Mouse (Mus musculus) forebrain, embryonic 12.5 days (tissue): ENCODE data around the gene Tnfsfm13. TPM values are rescaled to one million over a fixed set of nuclear protein-coding genes. Genes with fewer than 3 reads are reported as not detected.
A peak's percentile ranks its signal among the peaks of the same experiment; 100 is the strongest.

Experiments used
- ATAC-seq: fragments of 200-750 bp; cut with Nextera tagmentation; 2 replicates; pipeline ENCODE4 v1.8.0; 2017; ENCODE audit warnings: moderate TSS enrichment; ENCODE audit not compliant: low FRiP score
- H3K27ac ChIP-seq: fragments of 300-500 bp; sonication (generic); 2 replicates; pipeline ENCODE4 v1.5.1; 2016; ENCODE audit warnings: mild to moderate bottlenecking
- H3K27me3 ChIP-seq: fragments of 300-500 bp; sonication (generic); 2 replicates; pipeline ENCODE4 v1.6.1; 2016; ENCODE audit warnings: mild to moderate bottlenecking
- H3K36me3 ChIP-seq: fragments of 300-500 bp; sonication (generic); replicated peaks from 2 replicates; pipeline ENCODE4 v1.6.1; 2016; ENCODE audit warnings: mild to moderate bottlenecking
- H3K4me1 ChIP-seq: fragments of 300-500 bp; sonication (generic); 2 replicates; pipeline ENCODE4 v1.6.1; 2016
- H3K4me2 ChIP-seq: fragments of 300-500 bp; sonication (generic); 2 replicates; pipeline ENCODE4 v1.6.1; 2016; ENCODE audit warnings: mild to moderate bottlenecking, moderate library complexity
- H3K4me3 ChIP-seq: fragments of 300-500 bp; sonication (generic); replicated peaks from 2 replicates; pipeline ENCODE4 v1.5.1; 2016; ENCODE audit warnings: mild to moderate bottlenecking
- H3K9ac ChIP-seq: fragments of 300-500 bp; sonication (generic); 2 replicates; pipeline ENCODE4 v1.6.1; 2016; ENCODE audit warnings: mild to moderate bottlenecking
- H3K9me3 ChIP-seq: fragments of 300-500 bp; sonication (generic); 2 replicates; pipeline ENCODE4 v1.6.1; 2016
- WGBS: fragments of 180-500 bp; shearing (Covaris S2); methylation state at CpG from one replicate; pipeline ENCODE4 v1.1.7; 2016; 5-methylcytosine and 5-hydroxymethylcytosine counted together
- polyA plus RNA-seq: library from polyadenylated mRNA; unstranded; fragments of >200 nt; fragmentation: Nextera tagmentation; extraction: Ambion mirVana; gene quantifications from 2 replicates; pipeline ENCODE4 v1.2.1, GENCODE M21; 2016

Tnfsfm13 gene
- polyA plus RNA-seq, 1 experiment from 2014 or later = 0.84 TPM

- ATAC-seq = peak; percentile 73
- peaks cover 76% of the 10 kb centered on the region for H3K36me3 ChIP-seq
- peak overlapping the region; percentile 99 for H3K9ac ChIP-seq
- under 1% methylated on average over 55 of the region's 61 CpGs for WGBS
- peak overlapping the region; percentile 99 for H3K4me3 ChIP-seq
- H3K4me2 ChIP-seq = peak overlapping the region; percentile 95
- H3K4me1 ChIP-seq = peaks cover 30% of the 10 kb centered on the region
- peak overlapping the region; percentile 98 for H3K27ac ChIP-seq
- no peaks in the 10 kb centered on the region for H3K9me3 ChIP-seq
- H3K27me3 ChIP-seq = no peaks in the 10 kb centered on the region
These were observed 24.8 kb downstream of the Tnfsfm13 start for GRCm38 (mm10) chr11:69670786-69671725.

DNA sequence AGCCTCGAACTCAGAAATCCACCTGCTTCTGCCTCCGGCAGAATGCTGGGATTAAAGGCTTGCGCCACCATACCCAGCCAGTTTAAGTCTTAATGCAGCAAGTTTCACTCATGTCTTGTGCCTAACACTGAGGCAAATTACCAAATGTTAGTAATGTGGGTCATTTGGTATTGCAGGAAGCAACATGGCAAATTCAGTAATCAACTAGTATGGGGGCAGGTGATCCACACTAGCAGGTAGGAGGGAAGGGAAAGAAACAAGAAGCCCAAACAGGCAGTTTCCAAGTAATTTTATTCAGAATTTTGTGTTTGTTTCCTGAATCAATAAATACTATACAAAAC, 29.3 kb downstream of the Tnfsfm13 start:
- H3K27ac ChIP-seq = no peak overlapping the region
- no peaks in the 10 kb centered on the region for H3K27me3 ChIP-seq
- no peak overlapping the region for H3K4me3 ChIP-seq
- 82% methylated on average over 3 of the region's 3 CpGs for WGBS
- H3K4me1 ChIP-seq = peaks cover 27% of the 10 kb centered on the region
- no peak overlapping the region for H3K4me2 ChIP-seq
- no peaks in the 10 kb centered on the region for H3K9me3 ChIP-seq
- peaks cover 68% of the 10 kb centered on the region for H3K36me3 ChIP-seq
- no peak overlapping the region for H3K9ac ChIP-seq
- no peak for ATAC-seq

DNA sequence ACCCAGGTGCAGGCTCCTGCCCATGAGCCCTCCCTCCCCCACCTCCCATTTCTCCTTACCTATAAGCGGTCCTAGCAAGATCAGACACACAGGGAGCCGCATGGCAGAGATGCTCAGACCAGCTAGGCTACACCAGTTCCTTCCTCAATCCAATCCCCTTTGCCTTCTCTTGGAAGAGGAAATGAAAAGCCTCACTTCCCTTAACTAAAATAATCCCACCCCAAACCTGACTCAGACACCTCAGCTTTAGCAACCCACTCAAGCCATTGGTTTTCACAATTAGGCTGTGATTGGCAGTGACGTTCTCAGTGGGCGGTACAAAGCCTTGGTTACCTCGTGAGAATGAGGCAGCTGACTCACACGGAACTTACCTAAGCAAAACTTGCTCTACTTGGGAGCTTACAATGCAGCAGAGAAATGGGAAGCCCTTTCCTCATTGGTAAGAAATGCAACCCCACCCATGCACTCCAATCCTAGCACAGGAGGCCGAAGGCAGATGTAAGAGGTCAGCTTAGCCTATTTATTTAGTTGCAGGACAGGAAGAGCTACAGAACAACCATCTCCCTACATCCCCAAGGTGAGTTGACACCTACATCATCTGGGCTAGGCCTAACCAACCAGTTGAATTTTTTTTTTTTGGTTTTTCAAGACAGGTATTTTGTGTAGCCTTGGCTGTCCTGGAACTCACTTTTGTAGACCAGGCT, 29.8 kb downstream of the Tnfsfm13 start, which contains the start of gene Cd68:
Gene Cd68 (minus strand): TSS at position 193 of the 704 bp plus-strand sequence.
- no peak for ATAC-seq
- WGBS = 29% methylated on average over 7 of the region's 7 CpGs
- no peak within 1 kb of the TSS for H3K27ac ChIP-seq
- H3K36me3 ChIP-seq = peaks cover 68% of the 10 kb centered on the region
- no peak within 1 kb of the TSS for H3K4me3 ChIP-seq
- H3K4me1 ChIP-seq = peaks cover 32% of the 10 kb centered on the region
- no peaks in the 10 kb centered on the region for H3K27me3 ChIP-seq
- H3K4me2 ChIP-seq = no peak within 1 kb of the TSS
- H3K9ac ChIP-seq = 0 out of 2 replicates have a peak within 1 kb of the TSS, but pooled peaks have one; percentile 17
- no peaks in the 10 kb centered on the region for H3K9me3 ChIP-seq

DNA sequence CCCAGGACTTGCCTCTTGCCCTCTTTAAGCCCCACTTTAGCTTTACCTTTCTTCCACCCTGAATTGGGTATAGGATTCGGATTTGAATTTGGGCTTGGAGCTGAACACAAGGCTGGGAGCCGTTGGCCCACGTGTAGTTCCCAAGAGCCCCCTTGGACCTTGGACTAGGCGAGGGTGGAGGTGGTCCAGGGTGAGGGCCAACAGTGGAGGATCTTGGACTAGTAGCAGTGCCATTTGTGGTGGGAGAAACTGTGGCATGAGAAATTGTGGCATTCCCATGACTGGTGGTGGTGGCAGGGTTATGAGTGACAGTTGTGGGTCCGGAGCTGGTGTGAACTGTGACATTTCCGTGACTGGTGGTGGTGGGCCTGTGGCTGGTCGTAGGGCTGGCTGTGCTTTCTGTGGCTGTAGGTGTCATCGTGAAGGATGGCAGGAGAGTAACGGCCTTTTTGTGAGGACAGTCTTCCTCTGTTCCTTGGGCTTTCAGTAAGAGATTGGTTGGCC, 30.4 kb downstream of the Tnfsfm13 start:
- H3K27ac ChIP-seq = no peak overlapping the region
- no peak overlapping the region for H3K4me3 ChIP-seq
- no peak overlapping the region for H3K4me2 ChIP-seq

DNA sequence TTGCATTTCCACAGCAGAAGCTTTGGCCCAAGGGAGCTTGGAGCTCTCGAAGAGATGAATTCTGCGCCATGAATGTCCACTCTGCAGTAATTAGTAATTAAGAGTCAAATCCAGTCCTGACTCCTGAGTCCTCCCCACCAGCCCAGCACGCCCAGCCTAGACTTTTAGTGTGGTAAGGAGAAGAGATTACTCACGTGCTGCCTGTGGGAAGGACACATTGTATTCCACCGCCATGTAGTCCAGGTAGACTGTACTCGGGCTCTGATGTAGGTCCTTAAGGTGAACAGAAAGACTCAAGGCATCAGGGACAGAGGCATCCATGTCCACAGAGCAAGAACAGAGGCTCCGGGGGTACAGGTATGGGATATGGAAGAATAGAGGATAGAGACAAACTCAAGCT, 31.1 kb downstream of the Tnfsfm13 start:
- Histone ChIP-seq H3K4me1 (peaks cover 26% of the 10 kb centered on the region), H3K4me3 (no peak overlapping the region), H3K27me3 (no peaks in the 10 kb centered on the region), H3K9me3 (no peaks in the 10 kb centered on the region), H3K27ac (no peak overlapping the region), H3K36me3 (peaks cover 58% of the 10 kb centered on the region), H3K4me2 (no peak overlapping the region), H3K9ac (no peak overlapping the region)
- no peak for ATAC-seq
- 94% methylated on average over 7 of the region's 7 CpGs for WGBS

More for the DNA sequence above, 30.4 kb downstream of the Tnfsfm13 start:
- H3K9ac ChIP-seq = no peak overlapping the region
- ATAC-seq = no peak
- no peaks in the 10 kb centered on the region for H3K27me3 ChIP-seq
- H3K4me1 ChIP-seq = peaks cover 33% of the 10 kb centered on the region
- 82% methylated on average over 9 of the region's 9 CpGs for WGBS
- H3K9me3 ChIP-seq = no peaks in the 10 kb centered on the region
- H3K36me3 ChIP-seq = peaks cover 64% of the 10 kb centered on the region

GRCm38 (mm10) chr11:69663795-69664194, 32.1 kb downstream of the Tnfsfm13 start:
- no peak overlapping the region for H3K9ac ChIP-seq
- H3K4me3 ChIP-seq = no peak overlapping the region
- no peaks in the 10 kb centered on the region for H3K9me3 ChIP-seq
- H3K27ac ChIP-seq = peak overlapping the region; percentile 98; the same call in 1 of the 2 replicates
- 88% methylated on average over 6 of the region's 6 CpGs for WGBS
- peaks cover 18% of the 10 kb centered on the region for H3K4me1 ChIP-seq
- H3K36me3 ChIP-seq = peaks cover 52% of the 10 kb centered on the region
- H3K4me2 ChIP-seq = no peak overlapping the region
- H3K27me3 ChIP-seq = no peaks in the 10 kb centered on the region
- no peak for ATAC-seq

DNA sequence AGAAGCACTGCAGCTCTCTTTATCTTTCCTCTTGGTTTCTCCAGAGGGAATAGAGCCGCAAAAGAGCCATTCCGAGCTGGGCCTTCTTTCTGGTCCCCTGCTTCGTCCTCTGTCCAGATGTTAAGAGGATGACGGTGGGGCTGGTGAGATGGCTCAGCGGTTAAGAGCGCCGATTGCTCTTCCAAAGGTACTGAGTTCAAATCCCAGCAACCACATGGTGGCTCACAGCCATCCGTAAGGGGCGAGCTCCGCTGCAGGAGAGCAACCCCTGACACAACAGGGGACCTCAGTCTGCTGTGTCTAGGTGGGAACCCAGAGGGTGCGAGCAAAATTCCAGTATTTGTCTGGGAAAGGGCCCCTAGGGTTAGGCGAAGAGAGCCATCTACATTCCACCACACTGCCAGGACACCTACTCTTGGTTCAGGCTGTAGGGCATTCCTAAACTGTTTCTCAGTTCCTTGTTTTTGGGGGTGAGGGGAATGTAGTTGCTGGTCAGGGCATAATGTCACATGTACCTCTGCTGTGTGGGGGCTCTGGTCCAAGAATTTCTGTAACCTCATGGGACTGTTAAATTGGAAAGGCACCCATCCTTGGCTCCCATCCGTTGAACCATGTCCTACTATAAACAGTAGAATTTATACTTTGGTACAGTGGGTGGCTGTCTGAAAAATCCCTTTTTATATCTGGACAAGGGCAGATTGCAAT, 32.8 kb downstream of the Tnfsfm13 start:
- 76% methylated on average over 13 of the region's 13 CpGs for WGBS
- Histone ChIP-seq H3K4me2 (peak overlapping the region; percentile 59), H3K9ac (peak overlapping the region; percentile 63), H3K27ac (peak overlapping the region; percentile 98), H3K9me3 (no peaks in the 10 kb centered on the region), H3K27me3 (no peaks in the 10 kb centered on the region), H3K4me1 (peaks cover 18% of the 10 kb centered on the region), H3K36me3 (peaks cover 52% of the 10 kb centered on the region), H3K4me3 (peak overlapping the region; percentile 53)
- peak; percentile 18 for ATAC-seq

GRCm38 (mm10) chr11:69662213-69662966, 33.5 kb downstream of the Tnfsfm13 start, which contains the start of gene Mpdu1:
Mpdu1 (minus strand) TSS chr11:69662642.
- peak within 1 kb of the TSS; percentile 98 for H3K27ac ChIP-seq
- no peaks in the 10 kb centered on the region for H3K9me3 ChIP-seq
- peak; percentile 95 for ATAC-seq
- H3K36me3 ChIP-seq = peaks cover 52% of the 10 kb centered on the region
- H3K4me1 ChIP-seq = peaks cover 18% of the 10 kb centered on the region
- H3K27me3 ChIP-seq = no peaks in the 10 kb centered on the region
- H3K4me2 ChIP-seq = peak within 1 kb of the TSS; percentile 59
- H3K4me3 ChIP-seq = peak within 1 kb of the TSS; percentile 53
- under 1% methylated on average over 48 of the region's 48 CpGs for WGBS
- peak within 1 kb of the TSS; percentile 63 for H3K9ac ChIP-seq

DNA sequence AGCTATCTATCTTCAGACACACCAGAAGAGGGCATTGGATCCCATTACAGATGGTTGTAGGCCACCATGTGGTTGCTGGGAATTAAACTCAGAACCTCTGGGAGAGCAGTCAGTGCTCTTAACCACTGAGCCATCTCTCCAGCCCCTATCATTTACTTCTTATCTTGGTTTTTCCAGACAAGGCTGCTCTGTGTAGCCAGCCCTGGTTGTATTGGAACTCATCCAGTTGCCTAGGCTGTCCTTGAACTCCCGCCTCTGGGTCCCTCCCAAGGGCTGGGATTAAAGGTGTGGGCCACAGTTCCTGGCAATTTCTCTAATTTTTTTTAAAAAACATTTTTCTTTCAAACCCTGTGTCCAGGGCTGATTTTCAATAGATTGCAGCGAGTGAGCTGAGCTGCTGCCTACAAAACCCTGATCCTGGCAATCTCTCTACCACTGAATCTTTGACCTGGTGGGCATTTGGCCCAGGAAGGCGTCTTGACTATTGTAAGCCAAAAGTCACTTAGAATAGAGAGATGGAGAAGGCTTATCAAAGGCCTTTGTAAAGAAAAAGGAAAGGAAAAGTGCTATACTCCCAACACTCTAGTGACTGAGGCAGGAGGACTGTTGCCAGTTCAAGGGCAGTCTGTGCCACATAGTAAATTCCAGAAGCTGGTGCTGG, 34.5 kb downstream of the Tnfsfm13 start:
- Histone ChIP-seq H3K27me3 (no peaks in the 10 kb centered on the region), H3K4me3 (peak overlapping the region; percentile 53), H3K27ac (peak overlapping the region; percentile 98), H3K36me3 (peaks cover 54% of the 10 kb centered on the region), H3K9ac (peak overlapping the region; percentile 63), H3K4me2 (peak overlapping the region; percentile 59), H3K9me3 (no peaks in the 10 kb centered on the region), H3K4me1 (peaks cover 18% of the 10 kb centered on the region)
- ATAC-seq = no peak
- 85% methylated on average over 3 of the region's 3 CpGs for WGBS

DNA sequence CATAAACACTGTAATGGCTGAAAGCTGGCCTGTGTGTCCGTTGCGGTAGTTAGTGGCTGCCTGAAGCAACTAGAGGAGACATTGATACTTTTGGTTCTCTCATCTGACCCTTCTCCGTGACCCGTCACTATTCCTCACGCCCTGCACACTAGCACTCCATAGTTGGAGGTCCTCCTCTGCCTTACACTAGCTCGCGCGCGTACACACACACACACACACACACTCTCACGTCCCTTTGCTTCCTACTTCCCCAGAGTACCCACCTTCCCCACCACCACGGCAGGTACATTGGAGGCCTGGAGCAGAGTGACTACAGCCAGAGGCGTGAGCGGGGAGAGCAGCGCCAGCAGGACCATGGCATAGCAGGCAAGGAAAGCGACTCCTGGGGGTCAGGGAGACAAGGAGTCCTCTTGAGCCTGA, 38.4 kb downstream of the Tnfsfm13 start:
- H3K9me3 ChIP-seq = no peaks in the 10 kb centered on the region
- no peak for ATAC-seq
- H3K4me3 ChIP-seq = 0 out of 2 replicates have a peak overlapping the region, but pooled peaks have one; percentile 2
- H3K27ac ChIP-seq = no peak overlapping the region
- H3K27me3 ChIP-seq = no peaks in the 10 kb centered on the region
- H3K4me2 ChIP-seq = no peak overlapping the region
- peaks cover 56% of the 10 kb centered on the region for H3K36me3 ChIP-seq
- no peak overlapping the region for H3K9ac ChIP-seq
- peaks cover 27% of the 10 kb centered on the region for H3K4me1 ChIP-seq
- 83% methylated on average over 15 of the region's 15 CpGs for WGBS
